Mouse (Mus musculus) heart, postnatal 25 days (tissue): ENCODE data around the gene Ints12. TPM values are rescaled to one million over a fixed set of nuclear protein-coding genes. Genes with fewer than 3 reads are reported as not detected.

Source experiments
- DNase-seq: peaks from one replicate; pipeline ENCODE4 v3.0.0; 2022; ENCODE audit warnings: low spot score
- intact Hi-C: fragments of 180-260 bp; cut with DNase I; formaldehyde crosslinking; loops from one replicate; pipeline ENCODE4 v1.15.1; 2025
- total RNA-seq, 2 experiments: library from RNA; stranded (reverse); gene quantifications; 2 replicates each; pipeline ENCODE4 v1.2.3; 2021

Ints12 gene
- total RNA-seq, 2 experiments from 2014 or later: 8.0 to 9.7 TPM

- intact Hi-C loops: no loop called here
- DNase-seq: no peak
Observed at GRCm38 (mm10) chr3:133131372-133131771, 39.7 kb downstream of the Ints12 start.

- intact Hi-C loops: no loop called here
Observed at GRCm38 (mm10) chr3:133132611-133133010, 41.0 kb downstream of the Ints12 start.

GRCm38 (mm10) chr3:133141877-133142276 lies 50.2 kb downstream of the Ints12 start:
- no peak for DNase-seq
- intact Hi-C loops: no loop called here

More at GRCm38 (mm10) chr3:133132611-133133010, 41.0 kb downstream of the Ints12 start:
- no peak for DNase-seq

- intact Hi-C loops: no loop called here
- no peak for DNase-seq
Observed at GRCm38 (mm10) chr3:133144511-133145147, 53.0 kb downstream of the Ints12 start.

DNA sequence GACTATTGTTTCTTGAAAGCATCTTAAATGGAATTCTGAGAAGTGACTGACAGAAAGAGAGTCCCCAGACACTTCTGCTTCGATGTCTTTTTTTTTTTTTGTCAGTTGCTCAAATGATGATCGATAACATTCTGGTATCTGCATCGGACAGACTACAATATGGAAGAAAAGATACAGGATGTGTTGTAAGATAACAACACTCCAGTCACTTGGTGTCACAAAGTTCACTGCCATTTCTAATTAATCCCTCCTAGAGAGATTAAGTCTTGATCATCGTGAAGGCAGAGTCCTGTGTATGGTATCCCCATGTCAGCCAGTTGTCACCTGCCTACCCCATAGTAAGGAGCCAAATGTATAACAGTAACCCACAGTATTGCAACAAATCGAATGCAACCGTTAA lies 60.0 kb downstream of the Ints12 start:
- DNase-seq: no peak
- intact Hi-C loops: no loop called here

DNA sequence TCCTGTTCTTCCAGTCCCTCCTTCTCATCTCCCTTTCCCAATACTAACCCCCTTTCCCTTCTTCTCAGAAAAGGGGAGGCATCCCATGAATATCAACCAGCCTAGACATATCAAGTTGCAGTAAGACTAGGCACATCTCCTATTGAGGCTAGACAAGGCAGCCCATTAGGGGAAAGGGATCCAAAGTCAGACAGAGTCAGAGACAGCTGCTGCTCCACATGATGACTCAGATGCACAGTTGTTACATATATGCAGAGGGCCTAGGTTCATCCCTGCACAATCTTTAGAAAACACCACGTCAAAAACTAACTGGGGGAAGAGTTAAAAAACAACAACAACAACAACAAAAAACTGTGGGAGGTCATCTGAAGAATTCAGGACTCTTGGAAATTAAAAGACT lies 61.2 kb downstream of the Ints12 start:
- no peak for DNase-seq
- intact Hi-C loops: no loop called here

- intact Hi-C loops: no loop called here
- DNase-seq: no peak
Observed at GRCm38 (mm10) chr3:133153629-133154028, 62.0 kb downstream of the Ints12 start.

GRCm38 (mm10) chr3:133154683-133155082 lies 63.0 kb downstream of the Ints12 start:
- intact Hi-C loops: no loop called here
- no peak for DNase-seq

GRCm38 (mm10) chr3:133158260-133158659 lies 66.6 kb downstream of the Ints12 start:
- intact Hi-C loops: no loop called here
- DNase-seq: no peak

Other genes starting within 250 kb of the Ints12 start
- 1 to 10 TPM; 2.7 to 4.6 TPM for gene Npnt, start 141.5 kb upstream of the Ints12 start, total RNA-seq
- 1 to 10 TPM; 2.3 to 3.0 TPM for gene Gstcd, start 193 bp downstream of the Ints12 start, total RNA-seq
- not detected for gene Arhgef38, start 143.1 kb downstream of the Ints12 start, total RNA-seq
- 100 to 1,000 TPM; 135 TPM for gene Ppa2, start 218.3 kb downstream of the Ints12 start, total RNA-seq